Mouse (Mus musculus): ENCODE data around the gene Clint1. TPM values are rescaled to one million over a fixed set of nuclear protein-coding genes. Genes with fewer than 3 reads are reported as not detected.

Gene Clint1
- total RNA-seq, 2 experiments from 2014 or later, result 133 TPM

- peak; percentile 25 for ATAC-seq (replicated peaks; ENCODE audit: poor library complexity)
These were observed 29.3 kb downstream of the Clint1 start for GRCm38 (mm10) chr11:45881026-45881682.

- no peak for ATAC-seq (replicated peaks; ENCODE audit: poor library complexity)
These were observed 29.8 kb downstream of the Clint1 start for GRCm38 (mm10) chr11:45881683-45882068.

GRCm38 (mm10) chr11:45883270-45883931, 31.6 kb downstream of the Clint1 start:
- ATAC-seq (replicated peaks; ENCODE audit: poor library complexity), result peak; percentile 6

GRCm38 (mm10) chr11:45884029-45884428, 32.2 kb downstream of the Clint1 start:
- ATAC-seq (replicated peaks; ENCODE audit: poor library complexity), result peak; percentile 76

- ATAC-seq (replicated peaks; ENCODE audit: poor library complexity), result no peak
These were observed 33.9 kb downstream of the Clint1 start for GRCm38 (mm10) chr11:45885606-45886230.

- ATAC-seq (replicated peaks; ENCODE audit: poor library complexity), result no peak
These were observed 34.7 kb downstream of the Clint1 start for GRCm38 (mm10) chr11:45886596-45886995.

- 0 out of 2 replicates have a peak, but pooled peaks have one; percentile 11 for ATAC-seq (replicated peaks; ENCODE audit: poor library complexity)
These were observed 36.7 kb downstream of the Clint1 start for GRCm38 (mm10) chr11:45888471-45889030.

GRCm38 (mm10) chr11:45889981-45890380, 38.1 kb downstream of the Clint1 start:
- peak; percentile 57 for ATAC-seq (replicated peaks; ENCODE audit: poor library complexity)

GRCm38 (mm10) chr11:45890423-45890822, 38.6 kb downstream of the Clint1 start:
- no peak for ATAC-seq (replicated peaks; ENCODE audit: poor library complexity)

- no peak for ATAC-seq (replicated peaks; ENCODE audit: poor library complexity)
These were observed 41.1 kb downstream of the Clint1 start for GRCm38 (mm10) chr11:45892861-45893360.

- ATAC-seq (replicated peaks; ENCODE audit: poor library complexity), result no peak
These were observed 45.5 kb downstream of the Clint1 start for GRCm38 (mm10) chr11:45897392-45897791.

- no peak for ATAC-seq (replicated peaks; ENCODE audit: poor library complexity)
These were observed 48.6 kb downstream of the Clint1 start for GRCm38 (mm10) chr11:45900233-45901015.

GRCm38 (mm10) chr11:45906109-45906786, 54.4 kb downstream of the Clint1 start:
- peak; percentile 93 for ATAC-seq (replicated peaks; ENCODE audit: poor library complexity)

- no peak for ATAC-seq (replicated peaks; ENCODE audit: poor library complexity)
These were observed 55.5 kb downstream of the Clint1 start for GRCm38 (mm10) chr11:45907301-45907700.

- ATAC-seq (replicated peaks; ENCODE audit: poor library complexity), result no peak
These were observed 56.2 kb downstream of the Clint1 start for GRCm38 (mm10) chr11:45908070-45908469.

GRCm38 (mm10) chr11:45908894-45909293, 57.0 kb downstream of the Clint1 start:
- ATAC-seq (replicated peaks; ENCODE audit: poor library complexity), result no peak

GRCm38 (mm10) chr11:45910701-45911100, 58.9 kb downstream of the Clint1 start:
- no peak for ATAC-seq (replicated peaks; ENCODE audit: poor library complexity)

- ATAC-seq (replicated peaks; ENCODE audit: poor library complexity), result no peak
These were observed 64.3 kb downstream of the Clint1 start for GRCm38 (mm10) chr11:45916196-45916595.

GRCm38 (mm10) chr11:45918018-45918417, 66.2 kb downstream of the Clint1 start:
- no peak for ATAC-seq (replicated peaks; ENCODE audit: poor library complexity)

- no peak for ATAC-seq (replicated peaks; ENCODE audit: poor library complexity)
These were observed 67.0 kb downstream of the Clint1 start for GRCm38 (mm10) chr11:45918836-45919235.

All from megakaryocyte progenitor cell, adult 5-6 weeks (primary cell).